Mouse (Mus musculus): ENCODE measurements around the gene Limk2.

The Limk2 gene

GRCm38 (mm10) chr11:3408997-3409732 is at the start of gene Limk2:
Limk2 (minus strand) TSS chr11:3409189.
- DNase-seq (ENCODE audit: low read depth, low spot score): peak; percentile 85

DNA sequence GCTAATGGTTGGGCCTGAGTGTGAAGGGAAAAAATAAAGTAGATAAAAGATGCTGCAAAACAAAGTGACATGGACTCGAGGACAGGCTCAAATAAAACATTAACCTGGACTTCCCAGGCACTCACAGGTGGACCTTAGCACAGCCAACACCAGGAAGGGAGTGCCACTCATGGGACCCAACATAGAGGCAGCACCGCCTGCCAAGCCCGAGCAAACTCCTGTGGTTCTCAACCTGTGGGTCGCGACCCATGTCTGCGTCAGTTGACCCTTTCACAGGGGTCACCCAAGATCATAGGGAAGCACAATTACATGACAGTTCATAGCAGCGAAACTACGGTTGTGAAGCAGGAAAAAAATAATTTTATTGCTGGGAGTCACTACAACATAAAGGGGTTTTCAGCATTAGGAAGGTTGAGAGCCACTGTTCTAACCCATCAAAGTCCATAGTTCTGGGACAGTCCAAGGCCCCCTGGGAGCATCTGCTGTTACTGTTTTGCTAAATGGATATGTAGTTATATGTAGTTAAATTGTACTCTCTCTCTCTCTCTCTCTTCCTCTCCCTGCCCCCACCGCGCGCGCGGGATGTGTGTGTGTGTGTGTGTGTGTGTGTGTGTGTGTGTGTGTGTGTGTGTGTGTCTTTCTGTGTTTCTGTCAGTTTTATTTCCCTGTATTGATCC is 49.6 kb upstream of the Limk2 start:
- DNase-seq (ENCODE audit: low read depth, low spot score): no peak

- DNase-seq (ENCODE audit: low read depth, low spot score): peak; percentile 45
These were observed 47.4 kb upstream of the Limk2 start for GRCm38 (mm10) chr11:3456354-3456753.

GRCm38 (mm10) chr11:3454506-3454905 is 45.5 kb upstream of the Limk2 start:
- DNase-seq (ENCODE audit: low read depth, low spot score): no peak

DNA sequence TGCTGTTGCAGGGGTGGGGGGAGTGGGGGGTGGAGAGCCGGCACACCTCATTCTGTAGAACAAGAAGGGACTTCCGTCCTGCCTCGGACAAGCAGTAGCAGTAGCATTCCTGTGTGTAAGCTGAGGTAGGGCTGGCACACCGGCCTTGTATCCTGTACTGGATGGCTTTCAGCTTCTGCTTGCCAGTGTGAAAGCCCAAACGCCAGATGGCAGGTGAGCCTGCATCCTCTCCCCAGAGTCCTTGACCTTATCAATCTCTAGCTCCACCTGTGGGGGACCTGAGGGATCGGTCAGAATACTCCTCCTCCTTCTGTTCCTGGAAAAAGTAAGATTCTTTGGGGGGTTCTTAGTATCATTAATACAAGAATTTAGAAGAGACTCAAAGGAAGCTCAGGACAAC is 44.5 kb upstream of the Limk2 start:
- DNase-seq (ENCODE audit: low read depth, low spot score): no peak

DNA sequence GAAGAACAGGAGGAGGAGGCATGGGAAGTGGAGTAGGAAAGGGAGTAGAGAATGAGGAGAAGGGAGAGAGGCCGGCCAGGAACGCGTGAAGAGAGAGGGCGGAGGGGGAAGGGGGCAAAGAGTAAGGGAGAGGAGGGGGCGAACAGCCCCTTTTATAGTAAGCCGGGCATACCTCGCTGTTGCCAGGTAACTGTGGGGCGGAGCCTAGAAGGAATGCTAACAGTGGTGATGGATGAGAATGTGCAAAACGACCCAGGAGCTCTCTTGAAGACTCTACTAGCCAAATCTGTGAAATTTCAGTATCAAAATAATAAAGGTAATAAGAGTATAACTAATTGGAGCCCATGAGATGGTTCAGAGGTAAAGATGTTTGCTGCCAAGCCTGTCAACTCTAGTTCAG is 43.8 kb upstream of the Limk2 start:
- DNase-seq (ENCODE audit: low read depth, low spot score): no peak

DNA sequence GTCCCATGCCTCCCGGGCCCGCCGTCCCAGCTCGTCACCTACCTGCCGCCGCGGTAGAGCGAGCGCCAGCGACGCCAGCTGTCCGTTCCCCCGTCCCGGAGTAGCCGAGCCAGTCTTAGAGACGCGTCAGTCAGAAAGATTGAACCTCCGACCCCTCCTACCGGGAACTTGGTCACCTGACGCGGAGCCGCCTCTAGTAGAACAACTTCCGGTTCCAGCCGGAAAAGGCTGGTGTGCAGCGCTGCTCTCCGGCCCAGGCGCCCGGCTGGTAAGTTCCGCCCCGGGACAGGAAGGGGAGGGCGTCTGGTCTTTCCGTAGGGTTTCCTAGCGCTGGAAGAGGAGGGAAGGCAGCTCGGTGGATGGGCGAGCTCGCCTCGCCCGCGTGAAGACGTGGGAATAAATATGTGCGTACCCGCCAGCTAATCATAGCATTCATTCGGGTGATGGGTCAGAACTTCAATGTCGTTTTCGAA is 43.2 kb upstream of the Limk2 start, which contains the start of gene Rnf185:
Gene Rnf185 (minus strand): TSS at position 197 of the 473 bp plus-strand sequence.
- peak; percentile 88 for DNase-seq (ENCODE audit: low read depth, low spot score)

DNA sequence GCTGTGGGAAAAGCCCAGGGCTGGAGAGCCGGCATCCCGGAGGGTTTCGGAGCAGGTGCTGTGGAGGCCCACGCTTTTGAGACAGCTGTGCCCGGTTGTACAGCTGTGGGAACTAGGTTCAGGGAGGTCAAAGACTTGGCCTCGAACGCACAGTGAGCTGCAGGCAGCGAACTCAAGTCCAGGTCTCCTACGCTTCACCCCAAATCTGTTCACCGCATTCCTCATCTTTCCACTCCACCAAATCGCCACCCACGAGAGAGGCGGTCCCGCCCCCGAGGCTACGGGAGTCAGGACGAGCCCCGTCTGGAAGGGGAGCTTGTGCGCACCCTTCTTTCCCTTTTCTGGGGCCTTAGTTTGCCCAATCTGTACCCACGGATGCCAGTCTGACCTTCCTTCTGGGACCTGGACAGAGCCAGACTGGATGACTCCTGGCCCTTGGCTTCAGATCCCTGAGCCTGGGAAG is 42.7 kb upstream of the Limk2 start:
- DNase-seq (ENCODE audit: low read depth, low spot score): no peak

- DNase-seq (ENCODE audit: low read depth, low spot score): no peak
These were observed 35.9 kb upstream of the Limk2 start for GRCm38 (mm10) chr11:3444875-3445274.

- no peak for DNase-seq (ENCODE audit: low read depth, low spot score)
These were observed 34.1 kb upstream of the Limk2 start for GRCm38 (mm10) chr11:3443091-3443490.

GRCm38 (mm10) chr11:3442677-3443076 is 33.7 kb upstream of the Limk2 start:
- DNase-seq (ENCODE audit: low read depth, low spot score): no peak

- DNase-seq (ENCODE audit: low read depth, low spot score): no peak
These were observed 32.9 kb upstream of the Limk2 start for GRCm38 (mm10) chr11:3441696-3442443.

DNA sequence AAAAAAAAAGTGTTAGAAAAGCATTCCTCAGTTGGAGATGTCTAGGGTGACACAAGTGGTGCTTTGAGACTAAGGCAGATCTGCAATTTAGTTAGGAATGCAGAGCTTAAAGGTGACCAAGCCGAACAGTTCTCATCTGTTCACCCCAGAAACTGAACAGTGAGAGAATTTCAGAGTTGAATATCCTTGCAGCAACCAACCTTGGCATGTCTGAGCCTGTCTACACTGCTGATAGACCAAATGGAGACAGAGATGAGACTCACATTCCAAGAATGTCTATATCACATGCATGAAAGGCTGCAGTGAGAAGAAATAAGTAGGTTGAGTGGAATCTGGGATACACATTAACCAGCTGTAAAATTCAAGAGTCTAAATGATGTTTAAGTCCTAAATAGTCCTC is 28.6 kb upstream of the Limk2 start:
- DNase-seq (ENCODE audit: low read depth, low spot score): no peak

DNA sequence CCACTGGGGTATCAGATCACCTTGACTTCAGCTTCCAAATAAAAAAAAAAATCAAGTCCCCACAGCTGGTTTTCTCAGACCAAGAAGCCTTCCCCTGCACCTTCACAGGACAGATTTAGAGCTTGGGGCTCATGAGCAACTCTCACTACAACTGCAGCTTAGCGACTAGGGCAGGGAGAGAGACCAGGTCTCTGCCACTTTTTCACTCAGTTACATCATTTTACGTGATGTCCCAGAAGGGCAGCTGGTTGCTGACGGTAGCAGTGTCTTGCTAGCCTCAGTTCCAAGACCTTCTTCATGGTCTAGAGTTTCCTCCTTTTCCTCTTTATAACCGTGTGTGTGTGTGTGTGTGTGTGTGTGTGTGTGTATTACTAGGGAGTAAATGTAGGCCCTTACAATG is 24.8 kb upstream of the Limk2 start:
- no peak for DNase-seq (ENCODE audit: low read depth, low spot score)

DNA sequence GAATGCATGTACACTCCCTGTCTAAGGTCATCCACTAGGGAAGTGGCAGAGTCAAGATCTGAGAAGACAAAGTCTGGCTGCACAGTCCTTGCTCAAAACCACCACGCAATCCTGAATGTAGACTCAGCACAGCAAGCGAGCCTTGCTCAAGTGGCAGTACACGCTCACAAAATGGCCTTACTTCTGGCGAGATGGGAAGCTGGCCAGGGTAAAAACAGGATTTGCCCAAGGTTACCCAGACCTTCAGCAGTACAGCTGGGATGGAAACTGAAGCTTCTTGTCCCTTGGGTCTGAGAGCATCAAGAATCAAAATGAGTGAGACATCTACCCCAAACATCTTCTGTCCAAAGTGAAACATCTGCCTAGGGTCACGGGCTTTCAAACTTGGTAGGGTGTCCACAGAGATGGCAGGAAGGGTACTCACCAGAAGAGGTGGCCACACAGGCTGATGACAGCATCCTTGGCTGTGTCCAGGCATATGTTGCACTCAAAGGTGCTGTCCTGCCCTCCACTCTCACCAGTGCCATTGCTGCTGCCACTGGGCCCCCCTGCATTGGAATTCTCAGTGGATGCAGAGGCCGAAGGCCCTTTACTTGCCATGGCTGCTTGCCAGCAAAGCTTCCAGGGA is 23.1 kb upstream of the Limk2 start:
- no peak for DNase-seq (ENCODE audit: low read depth, low spot score)

DNA sequence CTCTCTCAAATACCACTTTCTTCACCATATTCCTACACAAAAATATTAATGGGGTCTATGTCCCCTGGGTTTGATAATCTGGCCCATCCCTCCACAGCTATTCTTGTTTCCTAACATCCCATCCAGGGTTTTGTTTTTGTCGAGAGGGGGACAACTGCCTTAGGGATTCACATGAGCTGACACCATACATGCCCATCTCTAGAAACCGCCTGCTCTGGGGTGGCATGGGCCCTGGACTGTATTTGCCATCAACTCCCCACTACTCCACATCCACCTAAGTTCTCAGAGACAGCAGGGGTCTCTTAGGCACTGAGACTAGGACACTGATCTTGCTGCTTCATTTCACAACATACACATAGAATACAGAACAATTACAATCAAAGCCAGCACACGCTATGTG is 22.5 kb upstream of the Limk2 start:
- DNase-seq (ENCODE audit: low read depth, low spot score): no peak

DNA sequence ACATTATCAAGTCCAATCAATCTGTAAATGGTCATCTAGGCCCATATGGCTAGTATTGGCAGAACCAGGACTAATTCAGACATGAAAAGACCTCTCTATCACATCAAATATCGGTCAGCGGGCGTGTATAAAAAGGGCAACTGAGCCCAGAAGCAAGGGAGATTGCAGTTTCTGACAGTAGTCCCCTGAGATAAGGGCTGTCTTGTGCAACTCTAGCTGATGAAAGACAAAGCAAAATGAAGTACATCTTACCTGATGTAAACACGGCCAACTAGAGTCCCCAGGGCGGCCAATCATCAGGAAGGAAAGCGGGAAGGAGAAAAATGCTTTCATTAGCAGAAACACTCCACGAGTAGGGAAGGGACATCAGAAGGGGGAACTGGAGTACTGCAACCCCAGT is 19.6 kb upstream of the Limk2 start:
- no peak for DNase-seq (ENCODE audit: low read depth, low spot score)

DNA sequence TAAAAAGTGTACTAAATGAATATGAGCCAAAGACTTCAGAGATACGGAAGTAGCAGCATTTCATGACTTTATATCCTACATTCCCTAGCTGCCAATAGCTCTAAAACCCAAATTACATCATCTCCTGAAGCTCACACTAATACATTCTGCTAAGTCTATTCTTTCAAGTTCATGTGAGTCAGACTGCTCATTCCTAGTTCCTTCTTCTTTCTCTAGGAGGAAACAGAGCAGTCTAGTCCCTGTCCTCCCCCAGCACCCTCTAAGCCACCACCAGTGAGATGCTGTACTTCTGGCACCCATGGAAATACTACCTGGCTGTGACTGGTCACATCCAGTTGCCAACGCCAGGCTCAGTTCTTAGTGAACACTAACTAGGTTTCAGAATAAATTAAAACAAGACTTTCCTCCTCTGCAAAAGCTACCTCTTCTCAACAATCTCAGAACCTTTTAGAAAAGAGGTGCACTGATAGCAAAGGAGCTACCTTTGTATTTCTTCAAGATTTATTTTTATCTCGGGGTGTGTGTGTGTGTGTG is 18.8 kb upstream of the Limk2 start:
- DNase-seq (ENCODE audit: low read depth, low spot score): no peak

DNA sequence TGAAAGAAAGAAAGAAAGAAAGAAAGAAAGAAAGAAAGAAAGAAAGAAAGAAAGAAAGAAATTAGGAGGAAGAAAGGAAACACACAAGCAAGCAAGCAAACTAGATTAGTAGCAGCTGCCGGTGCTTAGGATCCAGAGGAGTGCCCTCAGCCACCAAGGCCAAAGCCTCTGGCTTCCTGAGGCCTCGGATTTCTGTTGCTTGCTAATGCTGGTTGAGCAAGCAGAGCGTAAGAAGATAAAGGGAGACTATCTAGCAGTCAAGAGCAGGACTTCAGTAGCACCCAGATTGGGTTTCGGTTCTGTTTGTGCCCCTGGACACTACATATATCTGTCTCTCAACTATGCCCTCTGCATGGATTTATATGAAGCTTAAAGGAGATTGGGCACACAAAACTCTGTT is 13.3 kb upstream of the Limk2 start:
- DNase-seq (ENCODE audit: low read depth, low spot score): no peak

DNA sequence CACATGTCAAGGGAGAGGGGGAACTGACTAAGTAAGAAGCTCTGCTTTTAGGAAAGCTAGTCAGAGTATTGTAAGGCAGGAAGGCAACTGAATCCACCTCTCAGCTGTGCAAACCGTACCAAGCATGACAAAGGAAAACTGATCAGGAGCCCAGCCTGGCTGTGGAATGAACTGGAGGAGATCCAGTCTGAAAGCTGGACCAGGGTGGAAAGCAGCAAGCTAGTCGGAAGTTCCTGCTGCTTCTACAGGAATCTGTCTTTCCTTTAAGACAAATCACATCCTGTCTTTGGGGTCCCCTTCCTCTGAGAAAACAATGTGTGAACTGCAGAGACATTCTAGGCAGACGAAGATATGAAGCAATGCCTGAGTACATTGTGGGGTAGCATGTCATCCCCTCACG is 9.8 kb upstream of the Limk2 start:
- DNase-seq (ENCODE audit: low read depth, low spot score): no peak

DNA sequence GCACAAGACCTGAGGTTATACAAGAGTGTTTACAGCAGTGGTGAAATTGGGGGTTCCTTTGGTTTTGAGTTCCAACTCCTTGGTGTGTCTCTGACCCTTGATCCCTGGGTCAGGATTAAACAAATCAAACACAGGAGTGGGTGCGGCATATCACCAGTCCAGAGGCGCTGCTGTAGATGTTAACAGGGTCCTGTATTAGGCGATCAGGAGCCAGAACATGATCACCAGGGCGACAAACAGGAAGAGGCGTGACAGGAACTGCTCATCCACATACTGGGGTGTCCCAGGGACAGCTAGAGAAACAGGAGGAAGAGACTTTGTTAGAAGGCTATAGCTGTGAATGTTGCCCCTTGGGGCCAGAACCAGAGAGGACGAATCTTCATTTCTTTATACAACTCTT is 8.8 kb upstream of the Limk2 start:
- DNase-seq (ENCODE audit: low read depth, low spot score): no peak

- DNase-seq (ENCODE audit: low read depth, low spot score): no peak
These were observed 7.4 kb upstream of the Limk2 start for GRCm38 (mm10) chr11:3416399-3416798.

Measured in embryo, embryonic 11.5 days (tissue).